Mouse (Mus musculus) stomach, embryonic 14.5 days (tissue): ENCODE measurements at regions not wholly inside any gene's neighbourhood (a gene's known extent, or its start where the extent isn't known, plus 50 kb on each side); places are given as distances from the start of the nearest gene placed in this dataset.

ENCODE experiments used
- ATAC-seq: fragments of 200-750 bp; cut with Nextera tagmentation; 2 replicates; pipeline ENCODE4 v1.8.0; 2017; ENCODE audit warnings: low read depth, moderate TSS enrichment; ENCODE audit not compliant: insufficient number of reproducible peaks, insufficient read depth, low FRiP score
- H3K27ac ChIP-seq: fragments of 300-500 bp; sonication (generic); 2 replicates; pipeline ENCODE4 v1.5.1; 2014; ENCODE audit warnings: mild to moderate bottlenecking, low read length, moderate library complexity, mixed read lengths
- H3K27me3 ChIP-seq: fragments of 300-500 bp; sonication (generic); 2 replicates; pipeline ENCODE4 v1.6.1; 2014; ENCODE audit warnings: low read length, control low read depth, mixed read lengths; ENCODE audit not compliant: control insufficient read depth, insufficient read depth
- H3K36me3 ChIP-seq: fragments of 300-500 bp; sonication (generic); 2 replicates; pipeline ENCODE4 v1.6.1; 2014; ENCODE audit warnings: mild to moderate bottlenecking, control low read depth, low read length, moderate library complexity, mixed read lengths; ENCODE audit not compliant: control insufficient read depth, insufficient read depth
- H3K4me1 ChIP-seq: fragments of 300-500 bp; sonication (generic); 2 replicates; pipeline ENCODE4 v1.6.1; 2014; ENCODE audit warnings: low read length, control low read depth, mixed read lengths; ENCODE audit not compliant: control insufficient read depth, insufficient read depth
- H3K4me2 ChIP-seq: fragments of 300-500 bp; sonication (generic); replicated peaks from 2 replicates; pipeline ENCODE4 v1.6.1; 2014; ENCODE audit warnings: low read depth, low read length, control low read depth
- H3K4me3 ChIP-seq: fragments of 300-500 bp; sonication (generic); 2 replicates; pipeline ENCODE4 v1.5.1; 2014; ENCODE audit warnings: low read depth, low read length, control low read depth
- H3K9ac ChIP-seq: fragments of 300-500 bp; sonication (generic); replicated peaks from 2 replicates; pipeline ENCODE4 v1.6.1; 2014; ENCODE audit warnings: low read depth, mild to moderate bottlenecking, control low read depth, low read length, moderate library complexity, mixed read lengths
- H3K9me3 ChIP-seq: fragments of 300-500 bp; sonication (generic); 2 replicates; pipeline ENCODE4 v1.6.1; 2016; ENCODE audit warnings: low read depth, low read length, control low read depth; ENCODE audit not compliant: control insufficient read depth
- WGBS: fragments of 180-500 bp; shearing (Covaris S2); extraction: QIAGEN DNeasy Blood & Tissue Kit; methylation state at CpG from one replicate; pipeline ENCODE4 v1.1.7; 2014; 5-methylcytosine and 5-hydroxymethylcytosine counted together

DNA sequence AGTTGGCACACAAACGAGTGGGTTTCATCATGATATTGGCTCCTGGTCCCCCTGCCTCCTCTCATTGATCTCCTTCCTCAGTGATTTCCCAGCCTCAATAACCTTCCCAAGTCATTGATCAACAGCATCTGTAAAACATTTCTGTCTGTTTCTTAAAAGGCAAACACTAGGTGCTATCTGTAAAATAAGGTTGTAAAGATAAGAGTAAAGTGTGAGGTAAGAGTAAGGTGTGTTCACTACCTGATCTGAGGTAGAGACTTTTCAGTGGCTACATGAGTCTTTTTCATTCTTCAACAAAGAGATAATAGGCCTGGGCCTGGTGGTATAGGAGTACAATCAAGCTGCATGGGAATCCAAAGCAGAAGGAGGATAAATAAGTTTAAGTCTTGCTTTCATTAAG is 55.7 kb downstream of the Plk2 start:
- H3K27me3 ChIP-seq: no peaks in the 10 kb centered on the region
- no peak overlapping the region for H3K9ac ChIP-seq
- H3K9me3 ChIP-seq: no peaks in the 10 kb centered on the region
- no peaks in the 10 kb centered on the region for H3K36me3 ChIP-seq
- no peak for ATAC-seq
- no peak overlapping the region for H3K4me3 ChIP-seq
- H3K27ac ChIP-seq: no peak overlapping the region
- WGBS: 62% methylated on average over 1 of the region's 1 CpGs
- no peaks in the 10 kb centered on the region for H3K4me1 ChIP-seq
- H3K4me2 ChIP-seq: no peak overlapping the region

GRCm38 (mm10) chr13:110452009-110452525 is 57.2 kb downstream of the Plk2 start:
- no peak for ATAC-seq
- no peaks in the 10 kb centered on the region for H3K9me3 ChIP-seq
- no peak overlapping the region for H3K27ac ChIP-seq
- no peaks in the 10 kb centered on the region for H3K27me3 ChIP-seq
- 68% methylated on average over 6 of the region's 6 CpGs for WGBS
- H3K4me1 ChIP-seq: no peaks in the 10 kb centered on the region
- H3K36me3 ChIP-seq: no peaks in the 10 kb centered on the region
- no peak overlapping the region for H3K4me3 ChIP-seq
- no peak overlapping the region for H3K9ac ChIP-seq
- H3K4me2 ChIP-seq: no peak overlapping the region

- Histone ChIP-seq H3K9ac (no peak overlapping the region), H3K36me3 (no peaks in the 10 kb centered on the region), H3K9me3 (no peaks in the 10 kb centered on the region), H3K4me1 (no peaks in the 10 kb centered on the region), H3K4me2 (no peak overlapping the region), H3K27me3 (no peaks in the 10 kb centered on the region), H3K27ac (no peak overlapping the region), H3K4me3 (no peak overlapping the region)
- no peak for ATAC-seq
- 52% methylated on average over 4 of the region's 4 CpGs for WGBS
These were observed 60.2 kb downstream of the Plk2 start for GRCm38 (mm10) chr13:110455085-110455484.

- Histone ChIP-seq H3K4me2 (no peak overlapping the region), H3K4me1 (no peaks in the 10 kb centered on the region), H3K36me3 (no peaks in the 10 kb centered on the region), H3K9me3 (no peaks in the 10 kb centered on the region), H3K9ac (no peak overlapping the region), H3K4me3 (no peak overlapping the region), H3K27ac (no peak overlapping the region), H3K27me3 (no peaks in the 10 kb centered on the region)
- ATAC-seq: no peak
- WGBS: 53% methylated on average over 5 of the region's 5 CpGs
These were observed 60.8 kb downstream of the Plk2 start for GRCm38 (mm10) chr13:110455569-110456196.

DNA sequence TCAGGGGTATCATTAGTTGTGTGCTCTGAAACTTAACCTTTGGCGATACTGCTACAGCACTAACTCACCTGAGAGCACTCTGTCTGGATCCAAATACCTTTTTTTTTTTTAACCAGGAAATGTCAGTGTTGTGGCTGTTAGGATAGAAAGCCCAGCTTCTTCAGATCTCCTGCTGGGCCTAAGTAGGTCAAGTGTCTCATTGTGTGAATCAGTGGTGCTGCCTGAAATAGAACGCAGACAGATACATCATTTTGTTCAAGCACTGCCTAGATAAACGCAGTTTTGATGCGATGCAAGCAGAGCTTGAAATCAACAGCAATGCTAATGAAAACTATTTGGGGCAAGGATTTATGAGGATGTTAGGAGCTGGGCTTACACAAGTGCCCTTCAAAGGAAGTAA is 63.9 kb downstream of the Plk2 start:
- H3K9me3 ChIP-seq: no peaks in the 10 kb centered on the region
- no peak overlapping the region for H3K4me2 ChIP-seq
- no peak overlapping the region for H3K27ac ChIP-seq
- ATAC-seq: no peak
- H3K36me3 ChIP-seq: no peaks in the 10 kb centered on the region
- no peaks in the 10 kb centered on the region for H3K4me1 ChIP-seq
- H3K9ac ChIP-seq: no peak overlapping the region
- no peaks in the 10 kb centered on the region for H3K27me3 ChIP-seq
- H3K4me3 ChIP-seq: no peak overlapping the region
- WGBS: 39% methylated on average over 4 of the region's 4 CpGs

GRCm38 (mm10) chr13:110461581-110461980 is 66.7 kb downstream of the Plk2 start:
- 57% methylated on average over 13 of the region's 13 CpGs for WGBS
- Histone ChIP-seq H3K36me3 (no peaks in the 10 kb centered on the region), H3K9me3 (no peaks in the 10 kb centered on the region), H3K27me3 (no peaks in the 10 kb centered on the region), H3K27ac (no peak overlapping the region), H3K9ac (no peak overlapping the region), H3K4me1 (no peaks in the 10 kb centered on the region), H3K4me2 (no peak overlapping the region), H3K4me3 (no peak overlapping the region)
- no peak for ATAC-seq

GRCm38 (mm10) chr13:110471526-110471925 is 76.7 kb downstream of the Plk2 start:
- no peak overlapping the region for H3K4me3 ChIP-seq
- no peak overlapping the region for H3K27ac ChIP-seq
- no peaks in the 10 kb centered on the region for H3K36me3 ChIP-seq
- H3K9ac ChIP-seq: no peak overlapping the region
- no peaks in the 10 kb centered on the region for H3K27me3 ChIP-seq
- H3K4me2 ChIP-seq: no peak overlapping the region
- ATAC-seq: no peak
- H3K4me1 ChIP-seq: no peaks in the 10 kb centered on the region
- 58% methylated on average over 4 of the region's 4 CpGs for WGBS
- H3K9me3 ChIP-seq: no peaks in the 10 kb centered on the region

- Histone ChIP-seq H3K9ac (no peak overlapping the region), H3K27ac (no peak overlapping the region)
- 90% methylated on average over 5 of the region's 5 CpGs for WGBS
These were observed 82.9 kb downstream of the Plk2 start for GRCm38 (mm10) chr13:110477709-110478108.

GRCm38 (mm10) chr13:110484358-110484940 is 89.6 kb downstream of the Plk2 start:
- no peaks in the 10 kb centered on the region for H3K36me3 ChIP-seq
- no peak for ATAC-seq
- 76% methylated on average over 5 of the region's 6 CpGs for WGBS
- no peaks in the 10 kb centered on the region for H3K4me1 ChIP-seq
- H3K27ac ChIP-seq: no peak overlapping the region
- H3K9ac ChIP-seq: no peak overlapping the region
- no peaks in the 10 kb centered on the region for H3K27me3 ChIP-seq
- H3K4me2 ChIP-seq: no peak overlapping the region
- no peak overlapping the region for H3K4me3 ChIP-seq
- H3K9me3 ChIP-seq: no peaks in the 10 kb centered on the region

More at GRCm38 (mm10) chr13:110477709-110478108, 82.9 kb downstream of the Plk2 start:
- Histone ChIP-seq H3K4me2 (no peak overlapping the region), H3K4me3 (no peak overlapping the region), H3K36me3 (no peaks in the 10 kb centered on the region), H3K4me1 (no peaks in the 10 kb centered on the region), H3K27me3 (no peaks in the 10 kb centered on the region), H3K9me3 (no peaks in the 10 kb centered on the region)
- no peak for ATAC-seq
